Comparison of ENCODE assay signal across 9 mouse cellular contexts in the genomic region with DNA sequence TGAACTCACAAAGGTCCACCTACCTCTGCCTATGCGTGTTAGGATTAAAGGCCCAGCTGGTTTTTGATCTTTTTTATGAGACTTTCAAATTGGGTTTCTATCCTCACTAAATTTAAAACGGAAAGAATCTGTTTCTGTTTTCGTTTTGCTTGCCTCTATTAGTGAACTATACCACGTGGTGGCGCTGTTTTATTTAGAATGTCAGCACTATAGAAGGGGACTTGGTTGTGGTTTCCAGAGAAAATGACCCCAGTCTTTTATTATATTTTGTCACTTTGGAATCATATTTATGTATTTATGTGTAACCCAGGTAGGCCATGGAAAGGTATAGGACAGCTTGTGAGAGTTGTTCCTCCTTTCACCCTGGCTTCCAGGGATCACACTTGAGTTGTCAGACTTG. TPM values are rescaled to one million over a fixed set of nuclear protein-coding genes. Genes with fewer than 3 reads are reported as not detected.
DNase-seq lines count a peak whose midpoint lies in the region; ATAC-seq lines count a peak whose summit lies in the region.
"Had no signal": no experiment of that assay in that cellular context is flagged by ENCODE, and none has a peak within 500 bp of the region (broad histone marks: within the 10 kb centered on the region; RNA-seq: fewer than 3 reads in every experiment).

No protein-coding gene starts in this region.

- peaks cover 24% of the 10 kb centered on the region for H3K36me3 ChIP-seq in midbrain, embryonic 10.5 days
- H3K36me3 ChIP-seq in midbrain, embryonic 16.5 days (ENCODE audit: control insufficient read depth, insufficient read depth, low read length): peaks cover 2% of the 10 kb centered on the region; the same call in 1 of the 2 replicates

- intact Hi-C loops in left cerebral cortex, postnatal 14 days (cut with DNase I): loop anchor here (5.0 kb wide), 1 partner anchor 172 kb away; no protein-coding TSS in a partner anchor

- H3K4me1 ChIP-seq in midbrain, embryonic 10.5 days: no peaks in the 10 kb centered on the region
- H3K4me1 ChIP-seq in midbrain, embryonic 16.5 days (ENCODE audit: control insufficient read depth, insufficient read depth, low read length): no peaks in the 10 kb centered on the region
- H3K4me1 ChIP-seq: neural tube, embryonic 12.5 days had no signal

- 26% methylated on average over 5 of the region's 5 CpGs for WGBS in midbrain, embryonic 10.5 days
- WGBS in midbrain, embryonic 16.5 days: 15% methylated on average over 5 of the region's 5 CpGs

- H3K27me3 ChIP-seq in midbrain, embryonic 10.5 days (ENCODE audit: low read depth, poor library complexity, severe bottlenecking): no peaks in the 10 kb centered on the region
- H3K27me3 ChIP-seq in midbrain, embryonic 16.5 days (ENCODE audit: control insufficient read depth, insufficient read depth, low read depth, low read length): no peaks in the 10 kb centered on the region
- H3K27me3 ChIP-seq: neural tube, embryonic 12.5 days had no signal

- H3K27ac ChIP-seq in midbrain, embryonic 10.5 days (replicated peaks): no peak overlapping the region
- no peak overlapping the region for H3K27ac ChIP-seq in midbrain, embryonic 16.5 days (ENCODE audit: low read length)
- H3K27ac ChIP-seq: neural tube, embryonic 12.5 days had no signal

- no peak overlapping the region for H3K9ac ChIP-seq in midbrain, embryonic 16.5 days (ENCODE audit: low read depth, low read length)
- H3K9ac ChIP-seq: neural tube, embryonic 12.5 days had no signal

- no peaks in the 10 kb centered on the region for H3K9me3 ChIP-seq in midbrain, embryonic 10.5 days (replicated peaks)
- no peaks in the 10 kb centered on the region for H3K9me3 ChIP-seq in midbrain, embryonic 16.5 days (replicated peaks; ENCODE audit: control insufficient read depth, low read length, poor library complexity, severe bottlenecking)
- H3K9me3 ChIP-seq: neural tube, embryonic 12.5 days had no signal

- ATAC-seq in midbrain, embryonic 16.5 days: no peak
- peak; percentile 61 for ATAC-seq in granulocyte monocyte progenitor cell, adult 5-6 weeks (replicated peaks; ENCODE audit: poor library complexity, severe bottlenecking)

- no peak overlapping the region for H3K4me3 ChIP-seq in midbrain, embryonic 10.5 days
- H3K4me3 ChIP-seq in midbrain, embryonic 16.5 days (ENCODE audit: low read depth, low read length): no peak overlapping the region
- H3K4me3 ChIP-seq: neural tube, embryonic 12.5 days had no signal

- no peak overlapping the region for H3K4me2 ChIP-seq in midbrain, embryonic 16.5 days (ENCODE audit: low read length)
- H3K4me2 ChIP-seq: neural tube, embryonic 12.5 days had no signal

- DNase-seq in adrenal gland, adult 2 months: peak; percentile 34
- no peak for DNase-seq in adrenal gland, adult 8-10 months
- peak; percentile 14 for DNase-seq in midbrain, embryonic 10.5 days (ENCODE audit: low spot score)
- DNase-seq in c-Kit-negative CD71-positive TER-119-positive erythroid progenitor cells, embryonic 14.5 days (ENCODE audit: low read depth, low spot score): peak; percentile 16
- DNase-seq in left cerebral cortex, postnatal 14 days (ENCODE audit: low spot score in 2 of 2): peak; percentile 39 to 59
- DNase-seq in right cerebral cortex, postnatal 4 days: peak; percentile 59

RNA-seq across cellular contexts. Expression of a gene that starts 44.3 kb away (rescaled TPM):
- total RNA-seq in adrenal gland, adult 2 months (2021): 10 to 100 TPM; 19.5 to 27.4 TPM
- polyA plus RNA-seq in adrenal gland, adult 2 months (2012; rRNA removed): 0.52 and 0.63 TPM in 2 replicates
- total RNA-seq in adrenal gland, adult 8-10 months (2022): 10 to 100 TPM; 22.7 to 33.4 (median 28.6) TPM
- polyA plus RNA-seq in midbrain, embryonic 10.5 days (2016; fragmentation: Nextera tagmentation; extraction: Ambion mirVana): 10.3 TPM in 2 replicates
- 8.0 and 8.7 TPM in 2 replicates for polyA plus RNA-seq in midbrain, embryonic 16.5 days (2015; fragmentation: Nextera tagmentation; extraction: Ambion mirVana)
- total RNA-seq in granulocyte monocyte progenitor cell, adult 5-6 weeks (2014; fragmentation: Nextera tagmentation): 23.5 and 26.8 TPM in 2 replicates
- 32.9 and 36.1 TPM in 2 replicates for total RNA-seq in granulocyte monocyte progenitor cell, adult 5-6 weeks (2017)
- 10 to 100 TPM; 22.4 to 25.0 TPM for total RNA-seq in left cerebral cortex, postnatal 14 days (2021)

RNA-seq across cellular contexts. Expression of a gene that starts 52.9 kb away (rescaled TPM):
- 10 to 100 TPM; 12.1 to 14.8 TPM for total RNA-seq in adrenal gland, adult 2 months (2021)
- 4.2 and 4.3 TPM in 2 replicates for polyA plus RNA-seq in adrenal gland, adult 2 months (2012; rRNA removed)
- total RNA-seq in adrenal gland, adult 8-10 months (2022): 10 to 100 TPM; 12.2 to 23.6 (median 16.3) TPM
- polyA plus RNA-seq in midbrain, embryonic 10.5 days (2016; fragmentation: Nextera tagmentation; extraction: Ambion mirVana): 5.3 and 5.6 TPM in 2 replicates
- 8.7 and 9.3 TPM in 2 replicates for polyA plus RNA-seq in midbrain, embryonic 16.5 days (2015; fragmentation: Nextera tagmentation; extraction: Ambion mirVana)
- 0.45 and 3.7 TPM in 2 replicates for total RNA-seq in granulocyte monocyte progenitor cell, adult 5-6 weeks (2014; fragmentation: Nextera tagmentation)
- total RNA-seq in granulocyte monocyte progenitor cell, adult 5-6 weeks (2017): 0.10 and 0.17 TPM in 2 replicates
- 1 to 10 TPM; 6.6 to 8.6 TPM for total RNA-seq in left cerebral cortex, postnatal 14 days (2021)
